Mouse (Mus musculus): ENCODE measurements around the gene Rpgrip1l.

- TF ChIP-seq CTCF (IDR thresholded peaks at IDR 0.05; ENCODE audit: borderline replicate concordance, control insufficient read depth, extremely low read depth, insufficient read depth, low read length, poor library complexity) (no peak), POLR2A (IDR thresholded peaks at IDR 0.05; ENCODE audit: control insufficient read depth, extremely low read depth, insufficient read depth, low read length, poor library complexity) (no peak)
These were observed 142.9 kb downstream of the Rpgrip1l start for GRCm38 (mm10) chr8:91170152-91170551.
